Mouse (Mus musculus) left cerebral cortex, postnatal 36 days (tissue): ENCODE results near the gene Pakap. TPM values are rescaled to one million over a fixed set of nuclear protein-coding genes. Genes with fewer than 3 reads are reported as not detected.

Experiments used
- DNase-seq, 2 experiments: peaks; one replicate each; pipeline ENCODE4 v3.0.0; 2021 to 2022; ENCODE audit warnings: low spot score in 2 of 2, mixed read lengths in 1 of 2
- intact Hi-C: fragments of 180-260 bp; cut with DNase I; formaldehyde crosslinking; loops from one replicate; pipeline ENCODE4 v1.15.1; 2025
- total RNA-seq, 2 experiments: library from RNA; stranded (reverse); gene quantifications; 2 replicates each; pipeline ENCODE4 v1.2.3; 2021

Gene Pakap
- total RNA-seq, 2 experiments from 2014 or later, result 15.8 to 21.2 TPM

DNA sequence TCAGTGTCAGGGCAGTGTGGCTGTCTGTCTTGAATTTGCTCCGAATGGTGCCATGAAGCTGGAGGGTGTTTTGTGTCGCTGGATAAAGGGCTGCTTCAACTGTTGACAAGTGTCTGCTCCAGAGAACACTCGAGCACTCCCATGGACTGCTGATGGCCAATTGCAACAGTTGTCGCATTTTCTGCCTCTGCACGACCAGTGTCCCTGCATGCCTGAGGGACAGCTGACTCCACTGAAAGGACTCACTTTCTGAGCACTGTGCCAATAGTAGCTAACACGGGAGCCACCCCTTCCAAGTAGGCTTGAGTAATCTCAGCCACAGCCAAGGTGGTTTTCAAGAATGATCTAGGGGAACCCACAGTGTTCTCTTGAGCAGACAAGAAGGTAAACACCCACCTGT is 1.7 kb downstream of the Pakap start:
- DNase-seq, result no peak
- intact Hi-C loops, result loop anchor here (2.0 kb wide), 1 partner anchor 37 kb away; no protein-coding TSS in a partner anchor

DNA sequence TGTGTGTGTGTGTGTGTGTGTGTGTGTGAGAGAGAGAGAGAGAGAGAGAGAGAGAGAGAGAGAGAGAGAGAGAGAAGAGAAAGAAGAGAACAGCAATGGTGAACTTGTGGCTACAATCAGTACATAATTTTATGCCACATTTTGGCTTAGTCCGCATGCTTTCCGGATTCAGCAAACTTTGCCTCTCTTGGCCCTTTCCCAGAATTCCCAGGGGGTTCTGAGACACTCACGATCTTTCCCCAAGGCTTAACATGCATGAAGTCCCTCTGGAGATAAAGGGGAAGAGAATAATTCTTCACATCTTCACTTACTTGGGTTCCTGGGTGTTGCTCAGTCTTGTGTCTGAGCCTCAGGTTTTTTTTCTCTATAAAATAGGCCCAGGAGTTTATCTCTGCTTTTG is 2.2 kb downstream of the Pakap start:
- intact Hi-C loops, result no loop called here
- no peak for DNase-seq

DNA sequence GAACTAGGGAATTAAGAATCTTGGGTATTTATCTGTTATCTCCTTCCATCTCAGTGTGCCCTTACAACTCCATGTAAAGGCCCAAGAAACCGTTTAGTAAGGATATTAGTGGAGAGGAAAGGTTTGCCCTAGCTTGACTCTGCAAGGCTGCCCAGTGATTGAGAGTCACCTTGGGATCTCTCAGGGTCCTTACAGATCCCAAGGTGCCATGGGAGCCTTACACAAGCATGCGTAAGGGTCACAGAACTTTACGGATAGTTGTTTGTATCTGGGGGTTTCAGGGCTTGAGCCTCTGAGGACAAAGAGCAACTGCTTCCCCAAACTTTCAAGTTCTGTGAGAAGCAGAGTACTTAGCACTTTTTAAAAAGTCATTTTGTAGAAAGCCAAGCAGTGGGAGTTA is 6.2 kb downstream of the Pakap start:
- intact Hi-C loops, result no loop called here
- DNase-seq, result no peak

DNA sequence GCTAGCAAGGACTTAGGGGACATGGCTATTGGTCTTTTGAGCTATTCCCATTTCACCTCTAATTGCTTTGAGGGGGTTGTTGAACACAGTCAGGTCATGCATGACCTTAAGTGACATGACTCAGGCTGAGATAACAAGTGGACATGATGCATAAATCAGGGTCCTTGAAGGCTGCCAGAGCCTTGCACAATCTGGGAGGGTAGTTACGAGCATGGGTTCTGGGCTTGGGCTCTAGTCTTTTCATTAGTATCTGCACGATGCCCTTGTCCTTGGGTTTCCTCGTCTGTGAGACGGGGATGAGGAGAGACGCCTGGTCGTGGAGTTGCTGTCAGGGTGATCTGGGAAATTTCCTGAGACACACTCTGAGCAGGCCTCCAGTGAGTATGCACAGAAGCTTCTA is 6.7 kb downstream of the Pakap start:
- intact Hi-C loops, result no loop called here
- DNase-seq, result no peak

DNA sequence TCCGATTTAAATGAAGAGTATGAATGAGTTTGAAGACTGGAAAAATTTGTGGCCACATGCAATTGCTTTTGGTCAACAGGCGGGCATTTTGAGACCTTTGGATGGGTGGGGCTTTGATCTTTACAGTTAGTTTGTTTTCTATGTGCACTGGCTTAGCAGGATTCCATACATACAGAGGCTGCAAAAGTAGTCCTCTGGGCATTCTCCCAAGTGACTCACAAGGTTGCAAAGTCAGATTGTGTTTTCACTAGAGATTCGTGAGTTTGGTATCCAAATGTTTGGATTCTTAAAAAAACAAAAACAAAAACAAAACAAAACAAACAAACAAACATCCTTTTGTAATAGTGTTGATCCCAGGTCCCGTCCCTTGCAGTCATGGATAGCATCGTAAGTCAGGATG is 7.7 kb downstream of the Pakap start:
- intact Hi-C loops, result no loop called here
- no peak for DNase-seq

DNA sequence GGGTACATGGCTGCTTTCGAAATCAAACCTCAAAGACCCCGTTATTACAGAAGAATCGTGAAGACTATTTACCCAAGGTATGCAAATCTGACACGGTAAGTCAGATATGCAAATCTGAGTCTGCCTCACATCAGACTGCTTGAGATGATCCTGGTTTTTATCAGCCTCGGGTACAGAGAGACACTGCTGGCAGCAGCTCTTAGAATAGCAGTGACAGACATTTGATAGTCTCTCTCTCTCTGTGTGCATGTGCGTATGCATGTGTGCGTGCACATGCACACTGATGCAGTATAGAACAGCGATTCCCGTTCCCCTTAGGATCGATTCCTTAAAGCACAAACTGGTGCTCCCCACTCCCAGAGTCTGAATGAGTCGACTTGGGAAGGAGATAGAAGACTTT is 8.1 kb downstream of the Pakap start:
- intact Hi-C loops, result no loop called here
- DNase-seq, result no peak

DNA sequence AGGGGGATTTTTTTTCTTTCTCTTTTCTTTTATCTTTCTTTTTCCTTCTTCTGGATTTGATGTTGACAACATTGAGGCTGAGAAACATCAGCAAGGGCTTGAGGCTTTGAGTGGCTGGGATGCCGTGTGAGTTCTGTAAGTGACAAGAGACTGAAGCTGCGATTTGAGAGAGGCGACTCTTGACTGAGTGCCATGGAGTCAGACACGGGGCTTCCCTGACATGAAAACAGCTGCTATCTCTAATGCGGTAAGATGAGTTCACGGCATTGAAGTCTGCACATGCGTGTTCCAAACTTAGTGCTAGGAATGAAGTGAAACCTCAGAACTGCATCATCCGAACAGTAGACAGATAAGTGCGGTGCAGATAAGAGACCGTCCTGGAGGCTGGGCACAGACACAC is 11.7 kb downstream of the Pakap start:
- DNase-seq, result no peak
- intact Hi-C loops, result no loop called here

DNA sequence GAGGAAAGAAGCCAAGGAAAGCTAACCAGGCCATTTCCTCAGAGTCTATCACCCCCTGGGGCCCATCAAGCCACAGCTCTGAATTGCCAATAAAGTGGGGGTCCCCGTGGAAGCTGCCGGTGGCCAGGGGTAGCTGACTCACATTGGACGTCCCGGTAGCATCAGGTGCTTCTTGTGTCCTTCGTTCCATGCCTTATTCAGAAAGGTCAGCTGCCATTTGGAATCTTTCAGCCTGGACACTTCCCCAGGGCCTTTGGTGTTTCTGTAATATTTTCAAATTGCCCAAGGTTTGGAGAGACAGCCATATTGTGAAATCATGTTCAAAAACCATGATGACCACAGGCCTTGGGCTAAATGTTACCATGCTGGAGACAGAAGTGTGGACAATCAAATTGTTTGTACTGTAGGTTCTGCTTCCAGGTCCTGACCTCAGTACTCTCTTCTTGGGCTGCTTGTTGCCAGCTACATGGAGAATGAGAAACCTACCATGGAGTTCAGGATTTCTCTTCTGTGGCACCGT is 17.4 kb downstream of the Pakap start:
- no peak for DNase-seq
- intact Hi-C loops, result no loop called here

DNA sequence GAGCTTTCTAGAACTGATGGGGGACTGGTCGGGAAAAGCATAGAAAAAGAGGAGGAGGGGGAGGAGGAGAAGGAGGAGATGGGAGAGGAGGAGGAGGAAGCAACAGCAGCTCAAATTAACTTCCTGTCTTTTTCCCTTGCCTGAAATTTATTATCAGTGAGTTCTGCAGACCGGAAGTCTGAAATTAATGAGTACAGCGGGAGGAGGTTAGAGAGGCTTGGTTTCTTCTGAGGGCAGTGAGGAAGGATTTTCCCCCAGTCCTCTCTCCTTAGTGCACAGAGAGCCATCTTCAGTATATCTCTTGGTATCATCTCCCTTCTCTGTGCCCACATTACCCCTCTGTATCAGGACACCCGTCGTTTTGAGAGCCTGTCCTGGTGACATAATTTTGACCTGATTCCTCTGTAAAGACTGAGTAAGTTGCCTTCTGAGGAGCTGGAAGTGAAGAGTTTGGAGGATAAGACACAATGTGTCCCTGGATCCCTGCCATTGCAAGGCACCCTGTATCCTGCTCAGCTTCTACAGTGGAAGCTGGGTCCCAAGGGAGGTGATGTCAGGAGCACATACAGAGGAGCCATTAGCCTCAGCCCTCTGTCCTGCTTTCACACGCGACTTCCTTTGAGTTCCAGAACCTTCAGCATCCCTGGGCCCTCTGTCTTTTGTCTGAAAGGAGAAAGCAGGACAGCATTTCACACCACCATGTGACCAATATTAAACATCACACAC is 19.1 kb downstream of the Pakap start:
- DNase-seq, result no peak
- intact Hi-C loops, result no loop called here

DNA sequence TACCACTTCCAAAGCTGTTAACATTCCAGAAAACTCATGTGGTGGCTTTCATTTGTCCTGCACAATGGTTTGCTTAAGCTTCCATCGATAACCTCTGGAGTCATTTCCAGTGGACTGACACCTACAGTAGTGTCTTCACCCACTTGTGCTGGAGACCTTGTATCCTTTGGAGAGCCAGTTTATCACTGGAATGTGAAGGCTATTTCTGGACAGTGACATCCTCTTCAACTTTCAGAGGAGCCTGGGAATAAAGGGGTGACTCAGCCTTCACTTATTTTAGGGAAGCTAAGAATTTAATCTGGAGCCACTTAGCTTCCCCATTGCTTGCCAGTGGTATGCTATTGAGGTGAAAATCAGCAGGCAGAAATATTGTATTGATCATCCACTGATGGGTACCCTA is 20.4 kb downstream of the Pakap start:
- DNase-seq, result no peak
- intact Hi-C loops, result no loop called here

DNA sequence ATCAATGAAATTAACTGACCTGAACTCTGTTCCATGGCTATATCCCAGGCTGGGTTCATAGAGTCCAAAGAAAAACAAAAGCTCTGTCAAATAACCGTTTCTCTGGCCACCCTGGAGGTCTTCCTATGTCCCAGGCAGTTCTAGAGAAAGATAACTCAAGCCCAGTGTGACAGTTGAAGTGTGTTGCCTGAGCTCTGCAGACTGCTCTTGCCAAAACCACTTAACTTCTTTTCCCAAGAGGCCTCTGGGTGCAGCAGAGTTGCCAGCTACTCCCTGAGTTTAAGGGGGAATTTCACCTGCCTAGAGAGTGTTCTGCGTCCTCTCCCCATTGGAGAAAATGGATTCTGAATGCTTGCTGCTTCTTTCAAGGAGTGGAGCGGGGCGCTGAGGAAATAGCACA is 24.8 kb downstream of the Pakap start:
- intact Hi-C loops, result no loop called here
- DNase-seq, result no peak

DNA sequence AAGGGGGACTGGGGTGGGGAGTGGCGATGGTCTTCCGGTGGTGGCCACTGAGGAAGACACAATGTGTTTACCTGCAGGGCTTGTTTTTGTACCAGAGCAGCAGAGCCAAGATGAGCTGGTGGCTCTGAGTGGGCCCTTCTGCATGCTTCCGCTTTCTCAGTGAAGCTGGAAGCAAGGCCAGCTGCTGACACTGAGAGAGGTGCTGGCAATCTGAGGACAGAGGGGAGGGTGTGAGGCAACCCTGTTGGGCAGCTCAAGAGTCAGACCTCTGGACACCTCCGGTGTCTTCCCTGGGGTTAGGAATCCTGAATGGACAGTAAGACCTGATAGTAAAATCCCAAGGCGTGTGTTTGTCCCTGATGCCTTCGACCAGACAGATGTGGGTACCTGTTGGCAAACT is 32.0 kb downstream of the Pakap start:
- DNase-seq, result no peak
- intact Hi-C loops, result loop anchor here (10.0 kb wide), 1 partner anchor 165 kb away; the partner anchor contains the start of gene Palm2

DNA sequence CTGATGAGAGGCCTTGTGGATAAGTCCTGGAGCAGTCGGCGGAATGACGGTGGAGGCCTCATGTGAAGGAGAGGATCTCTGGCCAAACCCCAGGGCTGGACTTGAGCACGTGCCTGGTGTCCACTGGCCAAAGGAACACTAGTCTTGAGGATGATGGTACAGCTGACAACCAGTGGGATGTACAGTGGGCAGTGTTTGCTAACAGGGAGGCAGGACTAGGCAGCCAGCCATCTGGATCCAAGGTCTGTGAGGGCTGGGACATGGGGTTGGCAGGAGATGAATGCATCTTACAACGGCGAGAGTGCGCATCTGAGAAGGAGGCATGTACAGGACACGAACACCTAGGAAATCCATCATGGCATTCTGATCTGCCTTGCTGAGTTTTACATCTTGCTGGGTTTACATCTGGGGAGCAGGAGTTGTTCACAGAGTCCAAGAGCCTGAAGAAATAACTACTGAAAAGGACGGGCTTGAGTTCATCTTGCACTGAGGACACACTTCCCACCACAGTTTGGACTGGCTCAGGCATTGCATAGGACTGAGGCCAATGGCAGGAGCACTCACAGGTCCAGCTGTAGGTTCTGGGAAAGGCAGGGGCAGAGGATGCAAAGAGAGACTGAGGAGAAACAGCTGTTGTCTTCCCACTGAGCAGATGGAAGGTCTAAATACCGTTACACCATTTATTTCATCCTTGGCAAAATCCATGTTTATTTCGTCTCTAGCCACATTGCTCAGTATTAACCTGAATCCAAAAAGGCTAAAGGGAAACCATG is 32.9 kb downstream of the Pakap start:
- intact Hi-C loops, result loop anchor here (10.0 kb wide), 1 partner anchor 166 kb away; the partner anchor contains the start of gene Palm2
- no peak for DNase-seq

DNA sequence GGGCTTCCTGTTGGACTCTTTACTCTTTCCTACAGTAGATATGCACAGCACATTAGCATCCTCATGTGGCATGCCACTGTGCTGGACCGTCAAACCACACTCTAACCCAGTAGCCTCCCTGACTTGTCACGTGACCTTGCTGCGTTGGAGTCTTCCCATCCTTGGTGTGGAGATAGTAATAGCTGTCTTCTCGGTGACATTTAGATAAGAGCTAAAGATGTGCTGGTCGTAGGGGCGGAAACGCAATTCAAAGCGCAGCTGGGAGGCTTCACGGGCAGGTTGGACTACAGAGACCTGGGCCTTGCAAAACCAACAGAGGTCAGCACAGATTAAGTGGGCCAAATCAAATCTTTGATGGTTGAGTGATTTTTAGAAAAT is 33.5 kb downstream of the Pakap start:
- intact Hi-C loops, result loop anchor here (10.0 kb wide), 1 partner anchor 167 kb away; the partner anchor contains the start of gene Palm2

DNA sequence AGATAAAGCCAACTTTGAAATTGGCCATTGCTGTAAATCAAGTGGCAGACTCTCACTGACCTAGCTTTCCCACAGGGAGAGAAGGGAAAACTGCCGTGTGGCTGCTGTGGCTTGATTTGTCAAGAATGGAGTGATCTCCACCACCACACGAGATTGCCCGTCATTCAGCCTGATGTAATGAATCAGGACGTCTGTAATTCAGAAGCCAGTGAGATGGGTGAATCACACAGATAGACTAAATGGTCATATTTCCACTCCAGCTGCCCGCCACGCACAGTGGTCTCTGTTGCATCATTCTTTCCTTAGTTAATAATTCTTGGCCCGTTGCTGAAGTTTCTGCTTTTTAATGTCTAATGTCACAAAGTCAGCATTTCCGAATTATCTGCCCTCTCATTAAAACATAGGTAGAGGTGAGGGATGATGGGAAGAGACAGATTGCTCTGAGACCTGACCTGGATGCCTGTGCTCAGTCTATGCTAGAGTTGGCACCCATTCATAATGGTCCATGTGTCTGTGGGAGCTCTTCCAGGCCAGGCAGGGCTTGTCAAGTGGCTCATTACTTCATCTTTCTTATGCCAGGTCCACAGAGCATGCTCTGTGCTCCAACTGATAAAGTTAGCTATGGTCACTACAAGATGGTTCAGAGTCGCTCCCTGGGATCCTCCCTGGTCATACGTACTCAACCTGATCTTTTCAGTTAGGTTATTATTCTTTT is 34.1 kb downstream of the Pakap start:
- intact Hi-C loops, result loop anchor here (10.0 kb wide), 1 partner anchor 167 kb away; the partner anchor contains the start of gene Palm2
- DNase-seq, result no peak

More for the DNA sequence above, 33.5 kb downstream of the Pakap start:
- no peak for DNase-seq

DNA sequence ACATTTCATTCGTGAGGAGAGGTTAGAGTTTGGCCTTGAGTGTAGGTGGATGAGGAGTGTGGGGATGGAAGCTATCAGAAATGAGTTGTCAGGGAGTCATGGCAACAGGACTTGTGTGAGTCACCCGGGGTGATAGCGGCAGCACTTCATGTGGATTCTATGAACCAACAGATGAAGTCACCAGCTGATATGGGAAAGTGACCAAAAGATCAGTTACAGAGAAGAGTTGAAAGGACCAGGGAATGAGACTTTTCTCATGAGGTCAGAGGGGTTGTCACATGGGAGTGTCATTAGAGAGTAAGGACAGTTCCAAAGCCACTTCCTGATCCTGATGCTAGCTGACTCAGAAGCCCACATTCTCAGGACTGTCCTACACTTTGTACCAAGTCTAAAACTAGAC is 38.3 kb downstream of the Pakap start:
- intact Hi-C loops, result loop anchor here (2.0 to 10.0 kb wide), 3 partner anchors 37 to 171 kb away; partner anchors contain the start of genes Pakap and Palm2
- DNase-seq, result no peak

DNA sequence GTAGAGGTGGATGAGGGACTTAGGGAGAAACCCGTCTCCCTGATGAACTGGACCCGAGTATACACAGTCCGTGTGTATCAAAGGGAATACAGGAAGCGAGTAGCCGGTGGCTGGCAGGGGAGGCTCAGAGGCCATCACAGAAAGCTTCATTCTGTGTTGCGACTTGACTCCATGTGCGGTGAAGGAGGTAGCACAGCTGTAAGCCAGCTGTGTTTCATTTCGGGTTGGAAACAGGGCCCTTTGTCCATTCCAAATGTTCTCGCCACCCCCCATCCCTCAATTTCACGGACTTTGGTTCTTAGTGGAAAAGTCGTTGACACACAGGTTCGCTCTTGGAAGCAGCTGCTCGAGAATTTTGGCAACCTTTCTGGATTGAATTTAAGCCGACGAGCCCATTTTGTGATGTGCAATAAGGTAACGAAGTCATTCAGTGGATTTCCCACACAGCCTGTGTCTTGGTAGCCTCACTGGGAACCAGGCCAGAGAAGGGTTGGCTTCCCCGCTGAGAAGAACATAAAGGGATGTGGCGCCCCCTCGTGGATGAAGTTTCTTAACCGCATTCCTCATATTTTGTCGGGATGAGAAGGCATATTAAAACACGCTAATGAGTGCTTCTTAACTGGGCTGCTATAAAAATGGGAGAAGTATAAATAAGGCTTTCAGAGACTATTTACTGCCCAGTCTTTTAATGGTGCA is 39.4 kb downstream of the Pakap start:
- DNase-seq, result peak; percentile 78 to 86
- intact Hi-C loops, result loop anchor here (1.0 to 10.0 kb wide), 4 partner anchors 39 to 237 kb away; partner anchors contain the start of genes Pakap and Palm2

DNA sequence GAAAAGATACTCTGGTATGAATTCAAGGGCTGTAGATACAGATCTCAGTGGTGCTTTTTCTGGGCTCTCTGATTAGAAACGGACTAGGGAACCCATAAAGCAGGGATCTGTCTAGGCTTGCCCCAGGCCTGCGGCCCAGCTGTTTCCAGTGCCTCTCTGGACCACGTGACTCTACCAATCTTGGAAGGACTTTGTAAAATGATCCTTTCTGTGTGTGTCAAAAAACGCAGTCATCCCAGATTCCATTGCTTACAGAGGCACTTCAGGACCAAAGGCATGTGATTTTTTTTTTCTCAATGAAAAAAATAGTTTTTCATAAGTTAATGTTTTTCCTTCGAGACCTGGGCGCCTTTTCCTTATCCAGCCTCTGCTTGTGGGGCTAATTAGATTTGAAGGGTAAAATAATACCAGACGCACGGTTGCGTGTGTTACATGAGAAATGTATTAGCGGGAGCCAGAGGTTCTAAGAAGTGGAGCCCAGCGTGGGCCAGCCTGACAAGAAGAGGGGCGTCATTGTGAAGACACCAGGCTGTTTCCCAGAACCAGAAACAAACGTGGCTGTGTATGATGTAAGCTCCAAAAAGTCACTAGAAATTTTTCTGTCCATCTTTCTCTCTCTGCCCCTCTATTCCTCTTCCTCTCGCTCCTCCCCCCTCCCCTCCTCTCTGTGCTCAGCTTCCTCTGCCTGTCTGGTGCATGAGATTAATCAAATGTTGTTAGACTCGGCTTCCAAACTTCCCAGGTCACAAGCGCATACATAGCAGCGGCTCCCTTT is 43.5 kb downstream of the Pakap start:
- DNase-seq, result no peak
- intact Hi-C loops, result no loop called here

DNA sequence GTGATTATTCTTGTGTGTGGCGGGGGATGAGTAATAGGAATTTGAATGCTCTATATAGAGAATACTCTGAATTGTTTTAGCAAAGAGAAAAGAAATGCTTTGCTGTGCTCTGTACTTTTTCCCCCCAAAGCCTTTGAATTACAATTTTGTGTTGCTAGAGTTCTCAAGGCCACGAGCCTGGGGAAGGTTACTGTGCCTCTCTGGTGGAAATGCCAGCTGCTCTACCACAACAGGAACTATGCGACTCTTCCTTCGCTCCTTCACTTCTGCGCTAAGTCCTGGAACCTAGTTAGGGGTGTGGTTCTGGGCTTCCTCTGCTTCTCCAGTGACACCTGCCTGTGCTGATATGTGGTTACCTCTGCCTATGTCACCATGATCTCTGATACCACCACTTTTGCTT is 44.7 kb downstream of the Pakap start:
- no peak for DNase-seq
- intact Hi-C loops, result no loop called here
